In genomic region chr15:101128181-101129089, GRCm38 (mm10) we compare ENCODE assay signal across 8 mouse cellular contexts. TPM values are rescaled to one million over a fixed set of nuclear protein-coding genes. Genes with fewer than 3 reads are reported as not detected.
DNase-seq lines count a peak whose midpoint lies in the region; ATAC-seq and TF ChIP-seq lines count a peak whose summit lies in the region.

Acvrl1 (plus strand) TSS chr15:101128522.

- no peak for TF ChIP-seq CTCF in spleen, adult 2 months (IDR thresholded peaks at IDR 0.05; ENCODE audit: extremely low read depth, insufficient read depth, insufficient read length, insufficient replicate concordance)
- TF ChIP-seq CTCF in gastrocnemius, adult 2 months (IDR thresholded peaks at IDR 0.05) = no peak

- peaks cover 3% of the 10 kb centered on the region; the same call in 1 of the 2 replicates for H3K4me1 ChIP-seq in spleen, adult 2 months (ENCODE audit: control insufficient read depth, insufficient read depth, insufficient read length)
- H3K4me1 ChIP-seq in hindbrain, embryonic 12.5 days = peaks cover 36% of the 10 kb centered on the region
- H3K4me1 ChIP-seq in limb, embryonic 11.5 days (ENCODE audit: control insufficient read depth, insufficient read depth, low read length) = peaks cover 14% of the 10 kb centered on the region; the same call in 1 of the 2 replicates

- no peak for ATAC-seq in hindbrain, embryonic 12.5 days (ENCODE audit: low FRiP score)
- ATAC-seq in limb, embryonic 11.5 days (ENCODE audit: insufficient number of reproducible peaks, low FRiP score, low TSS enrichment, low read depth) = no peak
- ATAC-seq in monocyte, adult 5-6 weeks (replicated peaks; ENCODE audit: insufficient number of reproducible peaks, low FRiP score, low TSS enrichment, poor library complexity, severe bottlenecking) = no peak

- peak within 1 kb of the TSS; percentile 44 for H3K4me3 ChIP-seq in spleen, adult 2 months (ENCODE audit: extremely low read depth, insufficient read depth, insufficient read length)
- H3K4me3 ChIP-seq in gastrocnemius, adult 2 months = peak within 1 kb of the TSS; percentile 85
- peak within 1 kb of the TSS; percentile 30 for H3K4me3 ChIP-seq in hindbrain, embryonic 12.5 days
- H3K4me3 ChIP-seq in limb, embryonic 11.5 days (ENCODE audit: low read depth, low read length) = peak within 1 kb of the TSS; percentile 33

- 9% methylated on average over 46 of the region's 46 CpGs for WGBS in spleen, adult 2 months
- 5% methylated on average over 46 of the region's 46 CpGs for WGBS in hindbrain, embryonic 12.5 days
- WGBS in limb, embryonic 11.5 days = 4% methylated on average over 32 of the region's 46 CpGs

- peak within 1 kb of the TSS; percentile 48 for H3K27ac ChIP-seq in spleen, adult 2 months (ENCODE audit: insufficient read depth, low read length)
- peak within 1 kb of the TSS; percentile 95 for H3K27ac ChIP-seq in gastrocnemius, adult 2 months
- H3K27ac ChIP-seq in hindbrain, embryonic 12.5 days = no peak within 1 kb of the TSS
- no peak within 1 kb of the TSS for H3K27ac ChIP-seq in limb, embryonic 11.5 days (replicated peaks; ENCODE audit: low read depth, low read length)

- no peak for TF ChIP-seq POLR2A in spleen, adult 2 months (IDR thresholded peaks at IDR 0.05; ENCODE audit: low read depth, low read length)

- no peak for DNase-seq in spleen, adult 2 months (ENCODE audit: low read depth in 1 of 2, low spot score in 2 of 2)
- DNase-seq in spleen, adult 12 weeks (ENCODE audit: low spot score) = no peak
- peak; percentile 79 for DNase-seq in gastrocnemius, adult 2 months
- DNase-seq in limb, embryonic 11.5 days (ENCODE audit: low spot score) = peak; percentile 52
- DNase-seq in yolk sac, embryonic 10.5 days (ENCODE audit: low spot score) = no peak
- no peak for DNase-seq in ovary, postnatal 14 days (ENCODE audit: low spot score)

- H3K36me3 ChIP-seq in spleen, adult 2 months (ENCODE audit: control insufficient read depth, insufficient read depth, low read length) = no peaks in the 10 kb centered on the region
- H3K36me3 ChIP-seq in hindbrain, embryonic 12.5 days = no peaks in the 10 kb centered on the region
- H3K36me3 ChIP-seq in limb, embryonic 11.5 days (ENCODE audit: control insufficient read depth, insufficient read depth, low read length) = no peaks in the 10 kb centered on the region; the same call in 1 of the 2 replicates

- no peaks in the 10 kb centered on the region for H3K9me3 ChIP-seq in hindbrain, embryonic 12.5 days (replicated peaks)
- H3K9me3 ChIP-seq in limb, embryonic 11.5 days (ENCODE audit: control insufficient read depth, low read length) = no peaks in the 10 kb centered on the region

- intact Hi-C loops in gastrocnemius, adult 2 months (cut with DNase I) = no loop called here

- peak within 1 kb of the TSS; percentile 51 for H3K4me2 ChIP-seq in hindbrain, embryonic 12.5 days (replicated peaks)
- peak within 1 kb of the TSS; percentile 67 for H3K4me2 ChIP-seq in limb, embryonic 11.5 days (ENCODE audit: low read depth, severe bottlenecking)

- peaks cover 7% of the 10 kb centered on the region for H3K27me3 ChIP-seq in spleen, adult 2 months (ENCODE audit: control insufficient read depth, insufficient read depth, low read length)
- peaks cover 55% of the 10 kb centered on the region for H3K27me3 ChIP-seq in hindbrain, embryonic 12.5 days
- peaks cover 25% of the 10 kb centered on the region; the same call in 1 of the 2 replicates for H3K27me3 ChIP-seq in limb, embryonic 11.5 days (ENCODE audit: control insufficient read depth, insufficient read depth, low read length)

- H3K9ac ChIP-seq in hindbrain, embryonic 12.5 days = peak within 1 kb of the TSS; percentile 59
- H3K9ac ChIP-seq in limb, embryonic 11.5 days (ENCODE audit: low read length) = peak within 1 kb of the TSS; percentile 59

RNA-seq across cellular contexts. Expression of gene Acvrl1, which starts in this region (rescaled TPM):
- 27.8 and 28.9 TPM in 2 replicates for polyA plus RNA-seq in spleen, adult 2 months (2012; rRNA removed)
- 10 to 100 TPM; 10.2 to 14.5 TPM for total RNA-seq in gastrocnemius, adult 2 months (2021)
- polyA plus RNA-seq in hindbrain, embryonic 12.5 days (2016; fragmentation: Nextera tagmentation; extraction: Ambion mirVana) = 11.6 TPM in 2 replicates
- polyA plus RNA-seq in limb, embryonic 11.5 days (2014; fragmentation: Nextera tagmentation; extraction: Ambion mirVana) = 3.8 and 5.0 TPM in 2 replicates
- 8.5 to 20.0 TPM (median 11.2 TPM) in 3 replicates for total RNA-seq in monocyte, adult 5-6 weeks (2017)

Comparison
In these comparisons a context has a peak if more than half of its experiments do, and no peak if none do; other contexts are left out.
1. DNase-seq: peak in gastrocnemius, adult 2 months (single experiment) and limb, embryonic 11.5 days (single experiment); none in spleen, adult 2 months (0 of 2), spleen, adult 12 weeks (single experiment), yolk sac, embryonic 10.5 days (single experiment) and ovary, postnatal 14 days (single experiment).
2. H3K27ac ChIP-seq: peak in spleen, adult 2 months (single experiment) and gastrocnemius, adult 2 months (single experiment); none in hindbrain, embryonic 12.5 days (single experiment) and limb, embryonic 11.5 days (single experiment).
3. H3K4me3 ChIP-seq: peak in every context shown above with its lines; median percentile 85 in gastrocnemius, adult 2 months; 44 in spleen, adult 2 months; 33 in limb, embryonic 11.5 days; 30 in hindbrain, embryonic 12.5 days.